Mouse (Mus musculus) frontal cortex, postnatal 14 days (tissue): ENCODE measurements around the gene Zc3h7a.
"Not testable (repeated sequence)": the region's sequence is repeated elsewhere in the genome, so short reads cannot be mapped to it uniquely, and the experiment has no call there.

Experiments
- DNase-seq, 2 experiments: peaks; one replicate each; pipeline ENCODE4 v3.0.0; 2022; ENCODE audit warnings: low spot score in 2 of 2

The Zc3h7a gene

GRCm38 (mm10) chr16:11176208-11176883, at the start of gene Zc3h7a:
Gene Zc3h7a (minus strand): TSS chr16:11176393.
- DNase-seq, result peak; percentile 80 to 87

- DNase-seq, result no peak
Measured at GRCm38 (mm10) chr16:11217801-11218200, 41.6 kb upstream of the Zc3h7a start.

GRCm38 (mm10) chr16:11203600-11204390, 27.6 kb upstream of the Zc3h7a start:
- no peak for DNase-seq

- DNase-seq, result peak; percentile 81 to 88
Measured at GRCm38 (mm10) chr16:11202571-11203554, 26.7 kb upstream of the Zc3h7a start, which contains the start of gene Rsl1d1. Gene Rsl1d1 (minus strand): TSS chr16:11203331.

- no peak for DNase-seq
Measured at GRCm38 (mm10) chr16:11201740-11202394, 25.7 kb upstream of the Zc3h7a start.

GRCm38 (mm10) chr16:11200247-11200646, 24.1 kb upstream of the Zc3h7a start:
- no peak for DNase-seq

- DNase-seq, result no peak
Measured at GRCm38 (mm10) chr16:11198467-11198866, 22.3 kb upstream of the Zc3h7a start.

- no peak for DNase-seq
Measured at GRCm38 (mm10) chr16:11197052-11197451, 20.9 kb upstream of the Zc3h7a start.

GRCm38 (mm10) chr16:11193231-11193630, 17.0 kb upstream of the Zc3h7a start:
- no peak for DNase-seq

GRCm38 (mm10) chr16:11190150-11190549, 14.0 kb upstream of the Zc3h7a start:
- DNase-seq, result no peak

- no peak for DNase-seq
Measured at GRCm38 (mm10) chr16:11177404-11177803, 1.2 kb upstream of the Zc3h7a start.

- DNase-seq, result no peak
Measured at GRCm38 (mm10) chr16:11176884-11177244, 671 bp upstream of the Zc3h7a start.

- DNase-seq, result peak in 1 of 2 experiments; percentile 37
Measured at GRCm38 (mm10) chr16:11175489-11176207, 545 bp downstream of the Zc3h7a start.

GRCm38 (mm10) chr16:11175100-11175488, 1.1 kb downstream of the Zc3h7a start:
- DNase-seq, result no peak

- peak; percentile 17 to 36 for DNase-seq
Measured at GRCm38 (mm10) chr16:11174671-11175081, 1.5 kb downstream of the Zc3h7a start.

- DNase-seq, result no peak
Measured at GRCm38 (mm10) chr16:11171679-11172078, 4.5 kb downstream of the Zc3h7a start.

- no peak for DNase-seq
Measured at GRCm38 (mm10) chr16:11166431-11166830, 9.8 kb downstream of the Zc3h7a start.

- no peak for DNase-seq
Measured at GRCm38 (mm10) chr16:11164695-11165255, 11.4 kb downstream of the Zc3h7a start.

- DNase-seq, result not testable (repeated sequence)
Measured at GRCm38 (mm10) chr16:11157721-11158120, 18.5 kb downstream of the Zc3h7a start.

- no peak for DNase-seq
Measured at GRCm38 (mm10) chr16:11154500-11154899, 21.7 kb downstream of the Zc3h7a start.
